Mouse (Mus musculus) frontal cortex, postnatal 14 days (tissue): ENCODE measurements around the gene Npas3.

ENCODE experiments used
- DNase-seq, 2 experiments: peaks; one replicate each; pipeline ENCODE4 v3.0.0; 2022; ENCODE audit warnings: low spot score in 2 of 2

The Npas3 gene

GRCm38 (mm10) chr12:53985851-53986842 is 737.7 kb downstream of the Npas3 start:
- DNase-seq: no peak

GRCm38 (mm10) chr12:53992411-53992810 is 743.9 kb downstream of the Npas3 start:
- DNase-seq: no peak

- DNase-seq: no peak
Measured at GRCm38 (mm10) chr12:53995710-53996109, 747.2 kb downstream of the Npas3 start.

- DNase-seq: no peak
Measured at GRCm38 (mm10) chr12:53997141-53997540, 748.7 kb downstream of the Npas3 start.

- DNase-seq: no peak
Measured at GRCm38 (mm10) chr12:53999647-54000637, 751.5 kb downstream of the Npas3 start.

- DNase-seq: no peak
Measured at GRCm38 (mm10) chr12:54002496-54002895, 754.0 kb downstream of the Npas3 start.

- DNase-seq: no peak
Measured at GRCm38 (mm10) chr12:54004606-54005005, 756.1 kb downstream of the Npas3 start.

- DNase-seq: no peak
Measured at GRCm38 (mm10) chr12:54005546-54005945, 757.1 kb downstream of the Npas3 start.

- no peak for DNase-seq
Measured at GRCm38 (mm10) chr12:54015304-54015703, 766.8 kb downstream of the Npas3 start.

GRCm38 (mm10) chr12:54017949-54018348 is 769.5 kb downstream of the Npas3 start:
- no peak for DNase-seq

GRCm38 (mm10) chr12:54019979-54020378 is 771.5 kb downstream of the Npas3 start:
- DNase-seq: no peak

- peak in 1 of 2 experiments; percentile 20 for DNase-seq
Measured at GRCm38 (mm10) chr12:54034666-54035346, 786.3 kb downstream of the Npas3 start.

- DNase-seq: no peak
Measured at GRCm38 (mm10) chr12:54037602-54038001, 789.1 kb downstream of the Npas3 start.

- DNase-seq: no peak
Measured at GRCm38 (mm10) chr12:54042996-54043544, 794.6 kb downstream of the Npas3 start.

- DNase-seq: no peak
Measured at GRCm38 (mm10) chr12:54044606-54045334, 796.3 kb downstream of the Npas3 start.

GRCm38 (mm10) chr12:54045360-54045759 is 796.9 kb downstream of the Npas3 start:
- no peak for DNase-seq

GRCm38 (mm10) chr12:54046824-54047223 is 798.3 kb downstream of the Npas3 start:
- no peak for DNase-seq

- DNase-seq: no peak
Measured at GRCm38 (mm10) chr12:54048126-54048525, 799.6 kb downstream of the Npas3 start.

- DNase-seq: no peak
Measured at GRCm38 (mm10) chr12:54049926-54050325, 801.4 kb downstream of the Npas3 start.

GRCm38 (mm10) chr12:54052939-54053338 is 804.5 kb downstream of the Npas3 start:
- DNase-seq: no peak
